Mouse (Mus musculus) cerebellum, postnatal 36 days (tissue): ENCODE data around the gene Psmc3ip.
A peak's percentile ranks its signal among the peaks of the same experiment; 100 is the strongest.

Source experiments
- DNase-seq, 2 experiments: peaks; one replicate each; pipeline ENCODE4 v3.0.0; 2021 to 2022; ENCODE audit warnings: mixed read lengths in 2 of 2

Psmc3ip gene

DNA sequence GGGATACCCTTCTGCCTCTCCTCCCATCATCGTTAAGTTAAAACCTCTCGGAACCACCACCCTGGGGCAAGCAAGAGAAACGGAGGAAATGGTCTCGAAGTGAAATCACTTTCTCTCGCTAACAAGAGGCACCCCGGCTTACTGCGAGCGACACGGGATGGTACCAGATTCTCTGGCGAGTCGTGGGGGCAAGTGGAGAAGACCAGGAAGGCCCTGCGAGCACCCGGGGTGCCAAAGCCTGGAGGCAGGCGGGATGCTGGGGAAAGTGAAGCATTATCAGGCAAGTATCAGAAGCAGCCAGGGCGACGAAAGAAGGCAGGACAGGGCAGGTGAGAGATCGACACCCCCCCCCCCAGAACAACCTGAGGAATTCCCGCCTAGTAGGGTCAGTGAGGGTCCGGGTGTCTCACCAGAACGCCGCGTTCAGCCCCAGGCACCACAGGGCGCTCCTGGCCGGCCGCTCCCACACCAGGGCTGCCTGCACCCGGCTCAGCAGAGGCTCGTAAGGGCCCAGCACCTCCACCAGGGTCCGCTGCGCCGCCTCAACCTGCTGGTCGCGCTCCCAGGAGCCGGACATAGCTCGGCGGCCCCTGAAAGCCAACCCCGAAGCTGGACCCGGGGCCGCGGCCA lies 24.0 kb upstream of the Psmc3ip start:
- peak in 1 of 2 experiments; percentile 21 for DNase-seq

DNA sequence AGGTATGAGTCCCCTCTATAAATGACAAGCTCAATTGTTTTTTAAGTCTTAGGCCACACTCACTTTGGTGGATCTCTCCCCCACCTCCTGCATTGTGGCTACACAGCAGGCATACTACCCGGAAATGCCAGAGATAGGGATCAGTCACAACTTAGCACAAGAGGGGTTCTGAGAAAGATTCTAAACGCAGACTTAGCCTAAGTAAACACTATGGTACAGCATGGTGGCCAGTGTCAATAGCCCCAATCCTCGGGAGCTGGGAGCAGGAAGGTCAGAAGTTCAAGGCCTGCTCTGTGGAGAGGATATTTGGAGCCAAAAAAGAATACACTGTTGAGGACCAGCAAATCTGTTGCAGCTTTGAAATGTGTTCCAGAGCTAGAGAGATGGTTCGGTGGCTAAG lies 22.9 kb upstream of the Psmc3ip start:
- DNase-seq: no peak

DNA sequence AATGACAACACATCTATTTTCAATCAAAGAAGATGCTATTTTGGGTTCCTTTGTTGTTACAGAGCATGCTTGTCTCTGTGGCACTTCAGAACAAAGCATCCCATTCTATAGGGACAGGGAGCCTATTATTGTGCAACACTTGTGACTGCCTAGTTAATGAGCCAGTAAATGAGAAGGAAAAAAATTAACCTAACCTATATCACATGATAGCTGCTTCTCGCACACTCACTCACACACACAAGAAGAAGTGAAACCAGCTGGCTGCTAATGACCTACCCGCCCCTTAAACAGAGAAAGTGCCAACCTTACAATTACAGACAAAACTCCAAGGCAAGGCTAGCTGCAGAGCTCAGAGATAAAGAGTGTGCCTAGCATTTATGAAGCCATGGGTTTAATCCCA lies 20.3 kb upstream of the Psmc3ip start:
- DNase-seq: no peak

DNA sequence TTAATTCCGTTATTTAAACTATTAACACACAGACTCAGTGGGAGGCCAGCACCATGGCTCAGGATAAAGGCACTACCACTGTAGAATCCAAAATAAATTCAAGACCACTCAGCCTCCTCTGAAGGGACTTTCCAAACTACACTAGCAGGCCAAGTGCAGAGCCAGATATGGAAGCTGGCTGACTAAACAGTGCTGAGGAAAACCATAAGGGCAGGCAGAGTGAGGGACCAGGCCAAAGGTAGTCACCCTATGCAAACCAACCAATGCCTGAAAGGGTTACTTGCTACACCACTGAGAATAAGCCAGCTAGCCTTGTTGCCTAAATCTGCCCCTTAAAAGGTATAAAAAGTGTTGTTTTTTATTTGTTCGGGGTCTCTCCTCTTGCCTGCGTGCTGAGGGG lies 16.9 kb upstream of the Psmc3ip start:
- DNase-seq: no peak

DNA sequence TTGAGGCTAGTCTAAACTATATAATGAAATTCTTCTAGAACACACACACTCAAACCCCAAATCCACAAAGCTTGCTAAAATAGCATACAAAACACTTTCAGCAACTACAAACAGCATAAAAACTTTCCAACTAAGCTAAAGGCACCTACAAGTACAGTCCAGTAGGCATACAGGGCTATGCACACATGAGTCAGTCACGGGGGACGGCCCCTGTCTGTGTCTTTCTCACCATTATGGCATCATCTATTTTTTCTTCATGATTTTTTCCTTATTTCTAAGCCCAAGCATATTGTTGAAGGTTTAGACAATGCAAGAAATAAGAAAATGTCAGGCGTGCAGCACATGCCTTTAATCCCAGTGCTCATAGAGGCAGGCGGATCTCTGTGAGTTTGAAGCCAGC lies 15.9 kb upstream of the Psmc3ip start:
- no peak for DNase-seq

DNA sequence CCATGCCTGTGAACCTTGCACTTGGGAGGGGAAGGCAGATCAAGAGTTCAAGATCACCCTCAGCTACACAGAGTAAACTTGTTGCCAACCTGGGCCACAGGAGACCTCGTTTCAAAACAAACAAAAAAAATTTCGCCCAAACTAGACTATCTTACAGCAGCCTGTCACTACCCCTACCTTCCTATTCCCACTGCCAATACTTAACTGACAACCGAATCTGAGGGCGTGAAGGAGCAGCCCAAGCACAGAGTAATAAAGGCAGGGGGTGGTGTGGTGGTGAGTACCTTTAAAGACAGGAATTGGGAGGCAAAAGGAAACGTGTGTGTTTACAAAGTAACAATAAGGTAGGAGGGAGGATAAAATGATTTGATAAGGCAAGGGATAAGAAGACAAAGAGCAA lies 15.5 kb upstream of the Psmc3ip start:
- DNase-seq: no peak

DNA sequence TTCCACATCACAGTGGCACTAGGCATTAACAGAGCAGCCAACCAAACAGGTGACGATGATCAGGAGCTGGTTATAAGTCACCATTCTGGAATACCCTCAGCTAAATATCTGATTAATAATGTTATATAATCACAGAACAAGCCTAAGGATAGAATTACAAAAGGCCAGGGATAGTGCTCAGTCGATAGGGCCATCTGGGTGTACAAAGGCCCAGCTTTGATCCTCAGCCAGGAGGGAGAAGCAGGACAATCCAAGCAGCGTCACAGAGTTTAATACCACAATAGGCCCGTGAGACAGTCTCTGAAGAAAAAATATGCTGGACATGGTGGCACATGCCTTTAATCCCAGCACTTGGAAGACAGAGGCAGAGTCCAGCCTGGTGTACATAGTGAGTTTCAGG lies 14.1 kb upstream of the Psmc3ip start:
- DNase-seq: no peak

DNA sequence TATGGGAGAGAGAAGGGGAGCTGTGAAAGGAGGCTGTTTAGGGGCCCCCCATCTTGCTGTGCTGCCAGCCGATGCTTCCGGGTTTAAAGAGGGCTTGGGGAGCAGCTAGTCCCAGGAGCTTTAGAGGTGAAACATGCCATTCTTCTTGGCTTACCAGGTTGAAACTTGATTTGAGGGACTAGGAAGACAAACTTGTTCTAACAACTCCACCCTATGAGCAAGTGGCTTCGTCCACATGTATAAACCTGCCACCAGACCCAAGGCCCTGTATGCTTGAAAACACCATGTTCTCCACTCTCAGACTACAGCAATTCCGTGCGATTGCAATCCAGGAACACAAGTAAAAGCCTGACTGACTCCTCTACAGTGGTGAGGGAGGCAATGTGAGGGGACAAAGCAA lies 7.8 kb upstream of the Psmc3ip start:
- DNase-seq: no peak

DNA sequence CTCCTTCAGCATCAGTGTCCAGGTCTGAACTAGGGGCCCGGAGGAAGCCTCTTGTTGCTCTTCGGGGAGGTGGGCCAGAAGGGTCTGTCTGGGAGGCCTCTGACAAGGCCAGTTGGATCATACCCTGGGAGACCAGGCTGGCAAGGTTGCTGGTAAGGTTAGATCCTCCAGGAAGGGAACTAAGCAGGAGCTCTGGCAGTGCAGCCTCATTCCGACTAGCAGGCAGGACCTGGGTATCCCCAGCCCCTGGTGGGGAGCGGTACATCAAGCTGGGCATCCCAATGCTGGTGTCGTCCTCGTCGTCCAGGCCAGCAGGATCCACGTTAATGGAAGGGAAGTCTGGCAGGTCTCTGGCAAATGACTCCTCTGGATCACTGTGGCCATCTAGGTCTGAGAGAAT lies 3.0 kb upstream of the Psmc3ip start:
- no peak for DNase-seq

DNA sequence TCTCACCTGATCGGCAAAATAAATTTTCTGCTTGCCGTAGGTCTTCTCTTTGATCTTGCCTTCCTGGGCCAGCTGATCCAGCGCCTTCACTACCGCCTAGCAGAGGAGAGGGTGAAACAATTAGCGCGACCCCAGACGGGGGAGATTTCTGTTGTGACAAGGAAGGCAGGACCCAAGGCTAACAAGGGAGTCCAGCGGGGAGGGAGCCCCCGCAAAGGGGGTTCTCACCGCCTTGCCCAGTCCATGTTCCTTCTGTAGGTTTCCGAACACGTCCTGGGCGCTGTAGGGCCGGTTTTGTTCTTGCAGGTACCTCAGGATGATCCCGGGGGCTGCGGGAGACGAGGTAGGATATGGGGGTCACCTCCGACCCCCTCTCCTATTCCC lies 314 bp downstream of the Psmc3ip start:
- DNase-seq: peak in 1 of 2 experiments; percentile 30

DNA sequence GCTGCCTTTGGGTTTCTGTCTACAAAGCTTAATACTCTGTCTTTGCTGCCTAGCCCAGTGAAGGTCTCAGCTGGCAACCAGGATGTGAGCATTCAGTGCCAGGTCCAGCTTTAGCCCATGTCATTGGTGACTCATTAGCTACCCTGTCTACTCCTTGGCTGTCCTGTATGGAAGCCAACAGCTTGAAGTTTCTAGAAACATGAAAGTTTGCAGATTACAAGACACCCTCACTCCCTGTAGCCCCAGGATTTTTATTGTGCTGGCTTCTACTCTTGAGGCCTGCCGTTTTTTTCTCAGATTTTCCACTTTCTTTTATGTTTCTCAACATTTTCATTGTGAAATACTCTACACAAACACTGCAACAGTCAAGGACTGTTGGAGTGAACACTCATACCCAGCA lies 5.3 kb downstream of the Psmc3ip start:
- no peak for DNase-seq

DNA sequence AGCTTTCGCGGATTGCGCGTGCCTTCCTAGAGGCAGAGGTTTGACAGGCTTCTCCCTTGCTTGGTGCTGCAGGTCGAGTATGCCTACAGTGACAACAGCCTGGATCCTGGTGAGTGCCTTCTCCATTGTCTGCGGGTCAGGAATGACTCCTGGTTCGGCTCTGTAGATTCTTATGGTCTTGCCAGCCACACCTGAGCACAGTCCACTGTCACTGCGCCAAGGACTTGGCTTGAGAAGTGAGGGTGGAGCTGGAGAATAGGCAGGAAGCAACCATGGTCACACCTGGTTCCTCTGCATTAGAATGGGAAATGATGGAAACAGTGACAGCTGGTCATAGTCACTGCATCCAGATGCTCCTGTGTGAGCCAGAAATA lies 7.6 kb downstream of the Psmc3ip start:
- DNase-seq: no peak

DNA sequence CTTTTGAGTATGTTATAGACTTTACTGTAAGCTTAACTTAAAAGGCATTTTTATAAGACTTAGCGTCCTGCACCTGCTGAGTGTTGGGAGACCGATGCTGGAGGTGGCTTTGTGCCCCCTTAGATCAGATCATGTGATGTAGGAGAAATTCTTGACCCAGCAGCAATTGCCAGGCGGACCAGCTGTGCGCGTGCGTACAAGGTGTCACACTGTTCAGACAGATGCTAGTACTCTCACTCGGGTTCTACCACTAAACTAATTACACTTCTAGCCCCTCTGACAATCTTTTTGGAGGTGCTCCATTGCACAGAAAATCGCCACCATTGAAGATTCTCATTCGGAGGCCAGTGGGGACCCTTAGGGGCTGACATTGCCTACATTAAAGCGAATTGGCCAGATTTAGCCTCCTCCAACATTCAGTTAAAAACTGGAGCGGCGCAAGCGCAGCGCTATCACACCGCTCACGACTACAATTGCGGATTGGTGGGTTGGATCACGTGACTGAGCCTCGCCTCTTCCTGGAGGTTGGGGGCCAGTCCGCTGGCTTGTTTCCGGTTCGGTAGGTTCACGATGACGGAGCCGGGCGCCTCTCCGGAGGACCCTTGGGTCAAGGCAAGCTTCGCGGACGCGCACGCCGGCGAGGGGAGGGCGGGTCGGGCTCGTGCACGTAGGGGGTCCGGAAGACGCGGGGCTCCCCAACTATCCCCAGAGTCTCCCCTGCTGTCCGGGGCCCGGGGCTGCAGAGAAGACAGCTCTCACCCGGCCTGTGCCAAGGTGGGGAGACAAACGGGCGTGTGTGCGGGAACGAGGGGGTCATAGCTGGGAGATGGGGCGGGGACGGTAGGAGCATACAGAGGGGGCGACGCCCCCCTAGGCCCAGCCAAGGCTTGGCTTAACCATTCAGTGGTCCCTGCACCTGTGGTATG lies 8.2 kb downstream of the Psmc3ip start, which contains the start of gene Mlx:
TSS of gene Mlx (plus strand) at position 522 of the 926 bp plus-strand sequence.
- peak; percentile 89 to 92 for DNase-seq

DNA sequence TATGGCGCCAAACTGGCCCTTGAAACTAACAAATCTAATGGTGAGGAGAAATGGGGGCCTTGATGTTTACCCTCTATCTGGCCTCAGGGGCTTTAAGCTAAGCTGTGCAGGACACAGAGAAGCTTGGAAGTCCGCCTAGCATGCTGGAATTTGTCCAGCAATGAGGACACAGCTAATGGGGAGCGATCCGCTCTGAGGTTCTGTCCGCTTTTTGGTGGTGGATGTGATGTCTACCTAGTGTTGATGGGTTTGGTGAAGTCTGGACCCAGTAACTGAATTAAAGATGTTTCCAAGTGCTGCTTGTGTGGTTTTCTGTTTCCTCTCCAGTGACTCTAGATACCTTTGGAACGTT lies 8.9 kb downstream of the Psmc3ip start:
- peak; percentile 45 to 56 for DNase-seq

DNA sequence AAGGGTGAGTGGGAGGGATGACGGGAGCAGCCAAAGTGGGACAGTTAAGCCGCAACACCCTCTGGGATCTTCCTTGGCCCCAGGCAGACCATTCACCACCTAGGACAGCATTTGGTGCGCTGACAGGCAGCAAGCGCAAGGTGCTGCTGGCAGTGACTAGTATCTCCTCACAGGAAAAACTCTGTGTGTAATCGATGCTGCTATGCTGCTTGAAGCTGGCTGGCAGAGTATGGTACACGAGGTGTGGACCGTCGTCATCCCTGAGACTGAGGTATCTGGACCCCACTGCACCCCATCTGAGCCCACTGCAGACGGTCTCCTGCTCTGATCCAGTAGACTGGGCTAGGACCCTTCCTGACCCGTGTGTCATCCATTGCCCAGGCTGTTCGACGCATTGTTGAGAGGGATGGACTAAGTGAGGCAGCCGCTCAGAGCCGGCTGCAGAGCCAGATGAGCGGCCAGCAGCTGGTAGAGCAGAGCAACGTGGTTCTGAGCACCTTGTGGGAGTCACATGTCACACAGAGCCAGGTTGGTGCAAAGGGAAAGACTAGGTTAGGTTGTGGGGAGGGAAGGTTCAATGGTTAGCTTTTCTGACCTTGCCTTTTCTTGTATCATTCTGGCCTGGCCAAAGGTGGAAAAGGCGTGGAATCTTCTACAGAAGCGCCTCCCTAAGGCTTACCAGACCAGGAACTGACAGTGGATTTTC lies 9.5 kb downstream of the Psmc3ip start:
- no peak for DNase-seq

DNA sequence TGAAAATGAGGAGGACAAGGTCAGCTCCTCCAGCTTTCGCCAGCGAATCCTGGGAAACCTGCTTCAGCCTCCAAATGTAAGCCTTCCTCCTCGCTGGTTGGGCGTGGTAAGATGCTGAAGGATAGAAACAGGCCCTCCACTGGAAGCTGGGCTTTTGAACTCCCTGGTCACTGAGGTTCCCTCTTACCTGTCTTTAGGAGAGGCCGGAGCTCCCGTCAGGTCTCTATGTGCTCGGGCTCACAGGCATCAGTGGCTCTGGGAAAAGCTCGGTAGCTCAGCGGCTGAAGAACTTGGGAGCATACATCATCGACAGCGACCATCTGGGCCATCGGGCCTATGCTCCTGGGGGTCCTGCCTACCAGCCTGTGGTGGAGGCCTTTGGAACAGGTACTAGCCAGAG lies 10.4 kb downstream of the Psmc3ip start:
- DNase-seq: no peak

DNA sequence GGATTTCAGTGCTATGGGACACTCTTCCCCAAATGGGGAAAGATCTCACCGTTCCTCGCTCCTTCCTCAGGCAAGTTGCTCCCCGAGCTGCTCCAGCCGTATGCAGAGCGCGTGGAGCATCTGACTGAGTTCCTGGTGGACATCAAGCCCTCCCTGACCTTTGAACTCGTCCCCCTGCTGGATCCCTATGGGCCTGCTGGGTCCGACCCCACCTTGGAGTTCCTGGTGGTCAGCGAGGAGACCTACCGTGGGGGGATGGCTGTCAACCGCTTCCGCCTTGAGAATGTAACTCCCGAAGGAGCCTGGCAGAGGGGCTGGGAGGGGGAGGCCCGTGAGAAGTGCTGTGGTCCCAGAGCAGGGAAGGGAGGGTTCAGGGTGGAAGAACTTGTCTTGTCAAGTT lies 11.0 kb downstream of the Psmc3ip start:
- DNase-seq: no peak

DNA sequence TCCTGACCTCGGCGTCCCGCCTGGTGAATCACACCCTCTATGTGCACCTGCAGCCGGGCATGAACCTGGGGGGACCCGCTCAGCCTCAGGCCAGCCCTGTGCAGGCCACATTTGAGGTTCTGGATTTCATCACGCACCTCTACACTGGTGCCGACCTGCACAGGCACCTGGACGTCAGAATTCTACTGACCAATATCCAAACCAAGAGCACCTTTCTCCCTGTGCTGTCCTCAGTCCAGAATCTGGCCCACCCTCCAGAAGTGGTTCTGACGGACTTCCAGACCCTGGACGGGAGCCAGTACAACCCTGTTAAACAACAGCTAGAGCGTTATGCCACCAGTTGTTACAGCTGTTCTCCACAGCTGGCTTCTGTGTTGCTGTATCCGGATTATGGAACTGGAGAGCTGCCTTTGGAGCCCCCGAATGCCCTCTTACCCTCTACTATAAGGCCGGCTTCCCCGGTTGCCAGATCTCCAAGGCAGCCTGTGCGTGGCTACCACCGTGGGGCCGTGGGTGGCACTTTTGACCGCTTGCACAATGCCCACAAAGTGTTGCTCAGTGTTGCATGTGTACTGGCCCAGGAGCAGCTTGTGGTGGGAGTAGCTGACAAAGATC lies 12.0 kb downstream of the Psmc3ip start:
- no peak for DNase-seq

DNA sequence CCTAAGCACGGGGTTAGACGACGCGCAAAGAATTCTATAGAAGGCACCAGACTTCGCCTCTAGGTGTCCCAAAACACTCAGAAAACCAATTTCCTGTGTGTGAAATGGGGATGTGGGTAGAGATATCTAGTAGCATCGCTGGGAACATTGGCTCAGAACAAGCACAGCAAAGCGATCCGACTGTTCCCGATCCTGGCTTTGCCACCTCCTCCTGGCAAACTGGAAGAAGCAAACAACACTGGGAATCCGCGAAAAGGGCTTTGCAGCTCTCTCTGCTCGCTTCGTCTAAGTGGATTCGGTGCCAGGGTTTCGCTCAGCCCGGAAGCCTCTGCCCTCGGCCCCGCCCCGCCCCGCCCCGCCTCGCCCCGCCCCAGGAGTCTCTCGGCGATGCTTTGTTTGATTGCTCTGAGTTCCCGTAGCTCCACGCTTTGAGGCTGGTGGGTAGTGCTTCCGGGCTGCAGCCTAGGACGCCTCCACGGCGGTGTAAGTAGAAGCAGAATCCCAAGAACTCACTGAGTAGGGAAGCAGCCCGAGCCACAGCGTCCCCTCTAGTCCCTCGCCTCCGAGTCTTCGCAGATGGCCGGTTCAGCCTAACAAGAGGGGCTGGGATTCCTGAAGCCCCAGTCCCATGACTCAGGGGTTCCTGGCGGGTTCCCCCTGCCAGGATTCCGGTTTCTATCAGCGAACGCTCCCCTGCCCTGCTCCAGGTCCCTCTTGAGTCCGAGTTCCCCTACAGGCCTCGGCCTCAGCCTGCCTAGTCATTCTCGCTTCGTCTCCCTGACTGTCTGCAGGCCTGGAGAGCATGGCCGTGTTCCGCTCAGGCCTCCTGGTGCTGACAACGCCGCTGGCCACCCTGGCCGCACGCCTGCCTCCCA lies 12.8 kb downstream of the Psmc3ip start, which contains the start of gene Coasy:
TSS of gene Coasy (plus strand) at position 358 of the 875 bp plus-strand sequence.
- DNase-seq: peak; percentile 87 to 88

DNA sequence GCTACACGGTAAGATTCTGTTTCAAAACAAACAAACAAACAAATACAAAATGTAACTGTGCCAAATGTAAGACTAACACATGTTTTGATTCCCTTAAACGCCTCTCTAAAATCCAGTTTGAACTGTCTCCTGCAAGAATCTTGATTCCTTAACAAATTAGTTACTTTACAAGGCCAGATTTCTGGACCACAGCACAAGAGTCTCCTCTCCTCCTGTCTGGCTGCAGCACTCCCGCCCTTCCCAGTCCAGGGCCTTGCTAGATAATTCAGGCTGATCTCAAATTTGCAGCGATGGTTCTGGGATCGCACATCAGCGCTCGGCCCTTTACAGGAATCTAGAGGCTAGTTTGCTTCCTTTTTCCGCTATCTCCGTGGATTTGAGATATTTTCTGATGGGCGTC lies 13.6 kb downstream of the Psmc3ip start:
- no peak for DNase-seq

DNA sequence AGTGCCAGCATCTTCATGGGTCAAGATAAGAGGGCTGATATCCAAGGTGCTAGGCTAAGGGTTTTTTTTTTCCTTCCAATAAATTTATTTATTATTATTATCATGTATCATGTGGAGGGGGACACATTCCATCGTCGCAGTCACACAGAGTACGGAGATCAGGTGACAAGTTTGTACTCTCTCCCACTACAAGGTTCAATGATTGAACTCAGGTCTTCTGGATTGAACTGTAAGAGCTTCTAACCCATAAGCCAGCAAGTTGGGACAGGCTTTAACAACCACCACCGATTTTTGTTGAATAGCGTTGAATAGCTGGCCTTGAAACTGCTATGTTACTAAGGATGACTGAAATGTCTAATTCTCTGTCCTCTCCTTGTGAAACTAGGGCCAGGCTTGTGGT lies 14.8 kb downstream of the Psmc3ip start:
- no peak for DNase-seq

DNA sequence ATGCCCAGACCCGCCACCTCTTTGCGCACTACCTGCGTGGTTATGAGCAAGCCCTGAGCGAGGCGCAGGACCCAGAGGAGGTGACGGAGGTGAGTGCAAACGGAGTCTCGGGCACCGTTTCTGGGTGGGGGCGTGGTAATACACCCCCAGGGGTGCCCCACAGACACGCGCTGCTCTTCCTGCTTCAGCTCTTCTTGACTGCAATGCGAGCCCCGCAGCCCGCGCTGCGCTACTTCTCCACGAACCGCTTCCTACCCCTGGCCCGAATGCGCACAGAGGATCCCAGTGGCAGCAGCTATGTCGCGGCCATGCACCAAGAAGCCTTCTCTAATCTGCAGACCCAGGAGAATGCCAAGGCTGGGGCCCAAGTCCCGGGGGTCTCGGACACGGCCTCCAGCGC lies 15.5 kb downstream of the Psmc3ip start:
- no peak for DNase-seq
